Mouse (Mus musculus) C2C12 (cell line): ENCODE results near the gene 4930469K13Rik. TPM values are rescaled to one million over a fixed set of nuclear protein-coding genes. Genes with fewer than 3 reads are reported as not detected.

Experiments
- H3K27me3 ChIP-seq: one replicate; pipeline ENCODE4 v1.6.1; 2011; ENCODE audit not compliant: control insufficient read depth, insufficient read depth, insufficient read length
- H3K36me3 ChIP-seq: one replicate; pipeline ENCODE4 v1.6.1; 2011; ENCODE audit not compliant: control insufficient read depth, insufficient read depth
- H3K4me3 ChIP-seq: one replicate; pipeline ENCODE4 v1.5.1; 2011; ENCODE audit warnings: mild to moderate bottlenecking, control low read depth; ENCODE audit not compliant: poor library complexity, insufficient read depth, severe bottlenecking
- H3K79me2 ChIP-seq: one replicate; pipeline ENCODE4 v1.6.1; 2011; ENCODE audit not compliant: control insufficient read depth, insufficient read depth
- H3K79me3 ChIP-seq: one replicate; pipeline ENCODE4 v1.6.1; 2011; ENCODE audit warnings: low read depth, control low read depth
- H3ac ChIP-seq: one replicate; pipeline ENCODE3; 2011; ENCODE audit warnings: low read depth; ENCODE audit not compliant: control insufficient read depth, insufficient read length
- CEBPB ChIP-seq: IDR thresholded peaks from one replicate; pipeline ENCODE4 v1.6.1; 2011; ENCODE audit warnings: low read depth, mild to moderate bottlenecking, control low read depth, moderate library complexity
- CTCF ChIP-seq: IDR thresholded peaks from one replicate; pipeline ENCODE4 v1.5.1; 2011; ENCODE audit not compliant: control insufficient read depth, insufficient read depth, insufficient read length
- FOSL1 ChIP-seq: IDR thresholded peaks from one replicate; pipeline ENCODE4 v1.8.0; 2011; ENCODE audit warnings: mild to moderate bottlenecking, low read length; ENCODE audit not compliant: poor library complexity, insufficient read depth, severe bottlenecking
- MAX ChIP-seq: IDR thresholded peaks from one replicate; pipeline ENCODE4 v1.6.1; 2011; ENCODE audit warnings: mild to moderate bottlenecking, control low read depth
- MYOD1 ChIP-seq: IDR thresholded peaks from one replicate; pipeline ENCODE4 v1.6.1; 2011; ENCODE audit warnings: low read depth; ENCODE audit not compliant: control insufficient read depth, insufficient read length
- MYOG ChIP-seq: IDR thresholded peaks from one replicate; pipeline ENCODE4 v1.6.1; 2011; ENCODE audit not compliant: control insufficient read depth, insufficient read length; ENCODE audit errors: extremely low read depth
- USF1 ChIP-seq: IDR thresholded peaks from one replicate; pipeline ENCODE4 v1.6.1; 2011; ENCODE audit warnings: low read depth, mild to moderate bottlenecking, control low read depth, moderate library complexity
- polyA plus RNA-seq: library from polyadenylated mRNA; unstranded; fragments of >200 nt; fragmentation: generic; extraction: Trizol; gene quantifications from one replicate; pipeline ENCODE4 v1.2.1, GENCODE M21; 2012; ENCODE audit warnings: missing spikeins

The 4930469K13Rik gene
- polyA plus RNA-seq, 1 experiment, result not detected

DNA sequence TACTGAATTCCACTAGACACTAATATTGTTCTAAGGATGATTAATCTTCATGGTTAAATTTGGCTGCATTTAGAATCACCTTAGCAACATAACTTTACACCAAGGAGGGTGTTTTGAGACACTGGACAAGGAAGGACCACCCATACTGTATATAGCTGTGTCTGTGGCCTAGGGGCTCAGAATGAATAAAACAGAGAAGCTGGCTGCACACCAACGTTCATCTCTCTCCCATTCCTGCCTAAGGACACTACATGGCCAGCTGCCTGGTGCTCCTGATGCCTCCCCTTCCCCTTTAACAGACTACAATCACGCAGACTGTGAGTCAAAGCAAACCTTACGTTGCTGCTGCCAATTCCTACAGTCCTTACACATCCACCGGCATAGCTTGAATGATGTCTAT, 142.4 kb downstream of the 4930469K13Rik start:
- Histone ChIP-seq H3K27me3 (no peaks in the 10 kb centered on the region), H3K4me3 (no peak overlapping the region), H3K36me3 (no peaks in the 10 kb centered on the region), H3K79me3 (no peaks in the 10 kb centered on the region), H3ac (no peak overlapping the region), H3K79me2 (no peaks in the 10 kb centered on the region)
- TF ChIP-seq CTCF (no peak), CEBPB (no peak), FOSL1 (no peak)

DNA sequence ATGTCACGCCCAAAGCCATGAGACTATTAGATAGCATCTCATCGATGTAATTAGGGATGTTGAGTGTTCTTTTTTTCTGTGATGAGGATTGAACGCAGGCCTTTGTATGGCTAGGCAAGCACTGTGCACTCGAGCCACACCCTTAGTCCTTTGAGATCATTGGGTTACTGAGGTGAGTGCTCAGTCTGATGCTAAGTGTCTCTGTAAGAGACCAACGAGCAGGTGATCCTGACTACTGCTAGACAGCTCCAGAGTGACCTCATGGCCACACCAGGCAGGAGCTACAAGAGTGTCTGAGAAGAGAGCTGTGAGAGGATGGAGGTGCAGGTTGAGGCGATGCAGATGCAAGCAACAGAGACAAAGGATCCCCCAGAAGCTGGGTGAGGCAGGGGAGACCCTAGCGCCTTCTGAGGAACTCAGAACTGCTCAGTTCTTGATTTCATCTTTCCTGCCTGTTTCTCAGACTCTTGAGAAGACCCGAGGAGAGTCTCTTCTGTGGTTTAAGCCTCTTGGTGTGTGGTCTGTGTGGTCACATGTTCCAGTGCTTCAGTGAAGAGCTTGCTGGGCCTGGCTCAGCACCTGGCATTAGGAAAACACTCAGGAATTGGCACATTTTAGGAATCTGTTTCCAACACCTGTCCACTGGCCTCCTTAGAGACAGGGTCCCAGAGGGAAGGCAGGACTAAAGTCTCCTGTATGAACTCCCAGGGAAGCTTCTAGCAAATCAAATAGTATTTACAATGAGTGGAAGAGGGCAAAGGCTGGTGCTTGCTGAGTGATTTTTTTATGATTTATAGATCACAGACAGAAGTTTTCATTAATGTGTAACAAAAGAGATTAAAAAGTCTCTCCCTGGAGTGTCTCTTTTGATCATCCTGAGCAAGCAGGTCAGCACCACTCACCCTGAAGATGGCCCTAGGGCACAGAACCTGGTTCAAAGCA, 146.4 kb downstream of the 4930469K13Rik start:
- Histone ChIP-seq H3ac (no peak overlapping the region), H3K79me2 (no peaks in the 10 kb centered on the region), H3K79me3 (no peaks in the 10 kb centered on the region), H3K4me3 (no peak overlapping the region), H3K36me3 (no peaks in the 10 kb centered on the region), H3K27me3 (no peaks in the 10 kb centered on the region)
- TF ChIP-seq USF1, result no peak
- TF ChIP-seq CTCF, result no peak
- no peak for TF ChIP-seq MYOG
- TF ChIP-seq FOSL1, result no peak
- TF ChIP-seq CEBPB, result no peak
- TF ChIP-seq MAX, result no peak
- TF ChIP-seq MYOD1, result no peak

DNA sequence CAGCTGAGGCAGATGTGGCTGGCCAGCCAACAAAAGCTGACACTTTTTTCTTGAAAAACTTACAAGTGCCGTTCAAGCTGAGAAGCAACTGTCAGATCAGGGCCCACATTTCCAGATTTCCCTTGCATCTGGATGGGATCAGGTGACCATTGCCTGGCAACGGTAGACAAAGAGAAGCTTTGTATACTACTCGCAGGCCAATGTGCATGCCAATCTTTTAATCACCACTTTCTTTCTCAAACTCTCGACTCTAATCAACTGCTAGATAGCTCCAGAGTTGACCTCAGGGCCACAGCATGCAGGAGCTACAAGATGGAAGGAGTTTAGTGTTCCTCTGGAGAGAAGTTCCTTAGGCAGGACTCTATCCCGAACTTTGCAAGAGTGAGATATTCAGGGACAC, 147.2 kb downstream of the 4930469K13Rik start:
- H3K79me2 ChIP-seq, result no peaks in the 10 kb centered on the region
- H3K36me3 ChIP-seq, result no peaks in the 10 kb centered on the region
- TF ChIP-seq CTCF (no peak), MYOG (no peak), MAX (no peak), MYOD1 (no peak), USF1 (no peak), CEBPB (no peak), FOSL1 (no peak)
- no peak overlapping the region for H3ac ChIP-seq
- H3K4me3 ChIP-seq, result no peak overlapping the region
- H3K79me3 ChIP-seq, result no peaks in the 10 kb centered on the region
- H3K27me3 ChIP-seq, result no peaks in the 10 kb centered on the region

DNA sequence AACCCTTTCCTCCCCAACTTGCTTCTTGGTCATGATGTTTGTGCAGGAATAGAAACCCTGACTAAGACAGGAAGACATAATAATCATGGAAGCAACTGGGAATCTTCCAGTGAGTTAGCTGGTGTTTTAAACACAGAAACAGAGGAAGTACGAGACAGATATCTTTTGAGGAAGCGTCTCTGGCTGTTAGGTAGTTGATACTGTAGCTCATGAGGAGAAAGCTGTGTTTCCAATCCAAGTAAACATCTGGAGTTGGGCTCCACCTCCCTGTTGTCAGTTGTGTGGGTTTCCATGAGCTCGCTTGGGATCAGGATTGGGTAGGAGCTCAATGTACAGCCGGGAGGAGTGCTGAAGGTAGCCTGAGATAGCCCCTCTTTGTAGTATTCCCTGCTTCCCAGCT, 151.9 kb downstream of the 4930469K13Rik start:
- no peaks in the 10 kb centered on the region for H3K36me3 ChIP-seq
- H3K79me2 ChIP-seq, result no peaks in the 10 kb centered on the region
- no peaks in the 10 kb centered on the region for H3K27me3 ChIP-seq
- H3K79me3 ChIP-seq, result no peaks in the 10 kb centered on the region
- TF ChIP-seq CTCF (no peak), MAX (no peak)
- no peak overlapping the region for H3ac ChIP-seq
- no peak overlapping the region for H3K4me3 ChIP-seq

DNA sequence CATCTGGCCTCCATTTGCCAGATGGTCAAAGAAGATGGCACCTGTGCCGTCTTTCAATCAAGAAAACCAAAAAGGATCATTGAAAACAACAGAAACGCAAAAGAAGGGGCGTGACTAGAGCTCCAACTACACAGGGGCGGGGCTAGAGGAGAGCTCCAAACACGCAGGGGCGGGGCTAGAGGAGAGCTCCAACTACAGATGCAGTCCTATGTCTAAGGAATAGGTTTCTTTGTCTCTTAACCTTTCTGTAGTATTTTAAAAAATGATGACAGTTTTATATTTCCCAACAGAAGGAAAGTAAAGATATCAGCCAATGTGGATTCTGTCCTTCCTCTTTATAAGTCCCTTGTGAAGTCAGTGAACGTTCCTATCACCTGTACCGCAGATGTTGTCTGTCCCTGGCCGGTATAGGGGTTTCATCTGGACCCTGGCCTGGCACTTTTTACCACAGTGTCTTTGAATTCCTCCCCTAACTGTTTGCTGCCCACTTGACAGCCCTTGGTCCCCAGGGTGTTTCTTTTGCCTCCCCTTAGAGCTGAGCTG, 153.5 kb downstream of the 4930469K13Rik start:
- H3K79me2 ChIP-seq, result no peaks in the 10 kb centered on the region
- TF ChIP-seq MYOD1 (no peak), MAX (no peak), FOSL1 (no peak), USF1 (no peak), CTCF (no peak), MYOG (no peak), CEBPB (no peak)
- no peaks in the 10 kb centered on the region for H3K27me3 ChIP-seq
- H3K4me3 ChIP-seq, result no peak overlapping the region
- no peaks in the 10 kb centered on the region for H3K36me3 ChIP-seq
- H3K79me3 ChIP-seq, result no peaks in the 10 kb centered on the region
- no peak overlapping the region for H3ac ChIP-seq

DNA sequence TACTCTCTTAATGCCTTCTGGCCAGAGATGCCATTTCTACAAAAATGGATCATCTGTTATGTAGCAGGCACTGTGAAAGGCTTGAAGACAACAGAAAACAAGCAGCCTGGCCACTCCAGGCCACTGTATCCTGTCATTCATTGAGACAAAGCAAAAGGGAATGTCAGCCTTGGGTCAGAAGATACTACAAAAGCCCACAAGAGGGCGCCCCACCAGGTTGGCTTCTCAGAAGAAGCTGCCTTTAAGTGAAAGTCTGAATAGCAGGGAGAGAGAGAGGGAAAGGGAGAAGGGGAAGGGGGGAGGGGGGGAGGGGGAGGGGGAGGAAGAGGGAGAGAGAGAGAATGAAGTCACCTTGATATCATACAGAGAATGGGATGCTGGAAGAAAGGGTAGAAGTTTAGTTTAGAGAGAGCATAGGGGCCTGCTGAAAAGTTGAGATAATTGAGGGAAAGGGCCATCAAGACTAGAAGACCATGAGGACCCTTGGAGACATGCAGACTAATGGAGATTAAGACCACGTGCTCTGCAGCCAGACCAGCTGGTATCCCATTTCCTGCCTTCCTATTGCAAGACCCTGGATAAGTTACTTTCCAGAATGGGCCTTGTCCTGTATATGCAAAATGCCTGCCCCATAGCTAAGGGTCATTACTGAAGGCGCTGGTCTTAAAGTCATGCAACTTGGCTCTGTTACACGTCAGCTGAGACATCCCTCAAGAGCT, 154.1 kb downstream of the 4930469K13Rik start:
- Histone ChIP-seq H3K4me3 (no peak overlapping the region), H3K79me2 (no peaks in the 10 kb centered on the region), H3K36me3 (no peaks in the 10 kb centered on the region), H3K27me3 (no peaks in the 10 kb centered on the region), H3ac (no peak overlapping the region), H3K79me3 (no peaks in the 10 kb centered on the region)
- TF ChIP-seq CEBPB, result no peak
- TF ChIP-seq MYOD1, result no peak
- TF ChIP-seq FOSL1, result no peak
- no peak for TF ChIP-seq USF1
- no peak for TF ChIP-seq CTCF
- TF ChIP-seq MYOG, result no peak
- TF ChIP-seq MAX, result no peak
